Mouse (Mus musculus): ENCODE measurements at regions not wholly inside any gene's neighbourhood (a gene's known extent, or its start where the extent isn't known, plus 50 kb on each side); places are given as distances from the start of the nearest gene placed in this dataset.
"Not testable (repeated sequence)": the region's sequence is repeated elsewhere in the genome, so short reads cannot be mapped to it uniquely, and the experiment has no call there.

DNA sequence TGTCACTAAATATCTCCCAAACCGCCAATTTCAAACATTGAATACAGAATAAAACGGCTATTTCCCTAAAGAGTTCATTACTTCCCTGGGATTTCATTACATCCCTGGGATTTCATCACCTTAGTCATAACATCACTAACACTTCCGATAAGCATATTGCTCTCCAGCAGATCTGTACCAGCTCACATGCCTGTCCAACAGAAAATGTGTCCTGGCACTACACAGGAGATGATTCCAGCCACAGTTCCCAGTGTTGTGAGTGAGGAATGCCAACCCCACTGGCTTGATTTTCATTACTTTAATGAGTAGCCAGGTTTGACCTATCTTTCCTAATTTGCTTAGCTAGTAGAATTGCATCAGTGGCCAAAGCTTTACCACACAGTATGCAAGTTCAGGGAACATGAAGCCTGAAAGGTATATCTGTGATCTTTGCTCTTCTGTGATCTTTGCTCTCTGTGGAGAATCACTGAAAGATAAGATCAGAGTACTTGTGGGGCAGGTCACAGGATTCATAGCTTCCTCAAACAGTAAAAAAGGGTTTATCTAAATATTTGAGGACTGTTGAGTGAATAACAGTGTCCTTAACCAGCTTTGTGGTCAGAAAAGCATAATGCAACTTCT, 1115.5 kb upstream of the 1700009N14Rik start:
- no peak for DNase-seq (ENCODE audit: low read depth, low spot score)

DNA sequence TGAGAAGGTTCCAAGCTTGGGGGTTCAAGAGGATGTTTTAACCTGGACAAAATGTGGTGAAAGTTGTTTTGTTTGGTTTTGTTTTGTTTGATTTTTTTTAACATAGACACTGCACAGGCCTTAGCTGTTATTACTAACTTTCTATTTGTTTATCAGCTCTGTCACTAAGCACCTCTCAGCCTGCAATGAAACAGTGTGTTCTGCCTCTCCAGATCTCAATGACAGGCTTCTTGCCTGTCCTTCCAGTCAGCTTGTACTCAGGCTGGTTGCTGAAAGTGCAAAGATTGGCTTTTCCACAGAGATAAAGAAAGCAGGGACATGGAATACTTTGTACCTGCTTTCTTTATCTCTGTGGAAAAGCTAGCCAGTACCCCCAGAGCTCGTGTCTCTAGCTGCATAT, 1114.9 kb upstream of the 1700009N14Rik start:
- DNase-seq (ENCODE audit: low read depth, low spot score), result no peak

DNA sequence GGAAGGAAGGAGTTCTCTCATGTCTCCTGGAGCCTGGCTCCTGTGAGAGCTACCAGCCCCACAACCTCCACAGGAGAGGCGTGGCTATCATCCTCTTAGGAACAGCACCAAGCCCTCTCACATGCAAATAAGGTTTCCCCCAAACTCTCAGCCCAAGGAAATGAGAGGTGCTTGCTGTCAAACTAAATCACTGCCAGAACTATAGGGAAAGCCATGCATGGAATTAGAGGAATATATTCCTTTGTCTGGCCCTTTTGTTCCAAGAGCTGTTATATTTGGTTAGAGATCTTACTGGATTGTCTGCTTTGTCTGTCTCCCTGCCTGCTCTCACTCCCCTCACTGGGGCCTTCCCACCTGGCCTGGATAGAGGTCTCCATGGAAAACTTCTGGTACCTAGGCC, 1079.0 kb upstream of the 1700009N14Rik start:
- peak; percentile 1 for DNase-seq (ENCODE audit: low read depth, low spot score)

DNA sequence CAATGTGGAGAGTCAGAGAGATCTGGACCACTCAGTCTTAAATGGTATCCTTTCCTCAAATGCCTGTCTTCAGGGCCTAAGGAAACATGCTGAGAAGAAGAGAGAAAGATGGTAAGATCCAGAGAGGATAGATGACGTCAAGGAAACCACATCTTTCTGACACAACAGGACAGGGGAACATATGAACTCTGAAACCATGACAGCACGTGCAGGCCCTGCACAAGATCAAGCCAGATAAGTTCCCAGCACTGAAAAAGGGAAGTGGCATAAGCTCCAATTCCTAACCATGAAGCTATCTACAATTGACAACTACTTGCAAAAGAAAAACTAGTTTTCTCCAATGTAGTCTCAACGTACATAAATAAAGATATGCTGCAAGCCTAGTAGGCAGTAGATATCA, 1068.2 kb upstream of the 1700009N14Rik start:
- DNase-seq (ENCODE audit: low read depth, low spot score), result no peak

DNA sequence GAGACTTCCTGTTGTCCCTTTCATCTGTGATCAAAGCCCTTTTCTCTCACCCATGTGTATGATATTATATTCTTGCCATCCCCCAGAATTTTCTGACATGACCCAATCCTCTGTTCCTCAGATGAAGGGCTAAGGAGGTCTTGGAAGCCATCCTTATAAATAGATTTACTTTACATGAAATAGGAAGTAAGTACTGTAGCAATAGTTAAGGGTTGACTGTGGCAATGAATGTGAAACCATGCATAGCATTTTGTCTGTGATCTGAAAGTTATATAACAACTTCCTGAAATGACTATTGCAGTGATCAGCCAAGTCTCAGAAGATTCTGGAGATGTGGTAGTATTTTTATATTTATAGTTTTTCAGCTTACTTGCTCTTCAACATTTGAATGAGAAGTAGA, 1053.5 kb upstream of the 1700009N14Rik start:
- DNase-seq (ENCODE audit: low read depth, low spot score), result no peak

DNA sequence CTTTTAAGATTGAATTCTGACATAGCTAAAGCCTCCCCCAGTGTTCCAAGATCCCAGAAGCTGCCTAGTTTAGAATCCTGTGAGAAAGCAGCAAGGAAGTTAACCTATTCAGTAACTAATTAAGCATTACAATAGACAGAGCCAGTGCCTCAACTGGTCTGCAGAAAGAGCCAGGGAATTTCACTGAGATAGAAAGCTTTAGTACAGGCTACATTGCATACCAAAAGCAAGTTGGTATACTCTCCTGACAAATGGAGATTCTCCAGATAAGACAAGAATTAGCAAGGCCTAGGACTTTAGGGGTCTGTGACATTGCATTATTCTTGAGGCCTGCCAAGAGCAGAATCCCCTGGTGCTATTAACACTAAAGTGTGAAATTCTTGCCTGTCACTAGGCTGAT, 1014.8 kb upstream of the 1700009N14Rik start:
- DNase-seq (ENCODE audit: low read depth, low spot score), result not testable (repeated sequence)

DNA sequence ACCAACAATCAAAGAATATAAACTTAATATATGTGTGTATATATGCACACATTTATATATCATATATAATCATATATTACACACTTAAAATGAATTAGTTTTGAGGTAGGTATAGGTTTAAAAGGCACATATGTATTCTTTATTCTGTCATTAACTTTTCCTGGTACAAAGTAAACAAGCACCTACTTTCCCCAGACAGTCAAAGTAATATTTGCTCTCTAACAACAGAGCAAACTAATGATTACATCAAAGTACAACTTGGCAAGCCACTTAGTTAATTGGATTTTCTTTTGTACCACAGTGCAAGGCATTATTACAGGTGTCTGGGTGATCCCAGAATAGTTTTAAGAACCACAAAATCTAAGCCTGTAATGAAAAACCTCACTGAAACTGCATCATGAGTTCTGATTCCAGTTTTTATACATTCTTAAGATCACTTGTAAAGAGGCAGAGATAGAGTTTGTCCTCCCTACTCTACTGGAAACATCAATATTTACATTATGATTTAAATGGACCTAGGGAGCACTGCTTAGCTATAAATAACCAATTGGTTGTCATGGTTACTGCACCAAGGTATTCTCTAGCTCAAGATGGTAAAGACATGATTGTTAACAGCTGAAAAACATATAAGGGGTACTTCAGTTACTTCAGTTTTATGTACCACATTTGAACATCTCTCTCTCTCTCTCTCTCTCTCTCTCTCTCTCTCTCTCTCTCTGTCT, 988.5 kb upstream of the 1700009N14Rik start:
- no peak for DNase-seq (ENCODE audit: low read depth, low spot score)

DNA sequence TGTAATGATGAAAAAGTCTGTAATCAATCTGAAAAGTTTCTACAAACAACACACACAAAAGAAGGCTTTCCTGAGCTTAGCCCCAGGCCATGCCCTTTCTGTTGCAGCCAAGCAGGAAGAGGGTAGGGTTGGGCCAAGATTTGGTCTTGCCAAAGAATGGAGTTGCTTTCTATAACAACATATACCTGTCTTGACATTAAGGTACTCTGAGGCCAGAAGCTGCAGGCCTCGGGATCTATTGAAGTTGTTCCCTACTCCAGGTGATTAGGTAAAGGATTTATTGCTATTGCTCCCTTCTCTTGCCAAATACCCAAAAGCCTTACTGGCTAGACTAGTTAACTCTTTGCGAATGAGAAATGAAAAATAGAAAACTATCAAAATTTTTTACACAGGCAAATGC, 951.8 kb upstream of the 1700009N14Rik start:
- DNase-seq (ENCODE audit: low read depth, low spot score), result no peak

DNA sequence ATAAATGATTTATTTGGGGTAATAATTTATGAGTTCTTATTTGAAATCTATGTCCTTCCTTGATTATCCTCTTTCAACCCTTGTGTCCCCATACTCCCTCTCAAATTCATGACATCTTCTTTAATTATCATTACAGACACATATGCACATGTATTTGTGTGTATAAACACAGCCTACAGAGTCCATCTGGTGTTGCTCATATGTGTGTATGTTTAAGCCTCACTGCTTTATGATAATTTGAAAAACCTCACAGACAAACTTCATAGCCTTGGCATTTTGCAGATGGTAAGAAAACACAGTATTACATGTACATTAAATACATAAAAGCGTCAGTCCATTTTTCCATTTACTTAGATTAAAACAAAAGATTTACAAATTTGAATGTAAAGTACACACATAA, 944.2 kb upstream of the 1700009N14Rik start:
- no peak for DNase-seq (ENCODE audit: low read depth, low spot score)

DNA sequence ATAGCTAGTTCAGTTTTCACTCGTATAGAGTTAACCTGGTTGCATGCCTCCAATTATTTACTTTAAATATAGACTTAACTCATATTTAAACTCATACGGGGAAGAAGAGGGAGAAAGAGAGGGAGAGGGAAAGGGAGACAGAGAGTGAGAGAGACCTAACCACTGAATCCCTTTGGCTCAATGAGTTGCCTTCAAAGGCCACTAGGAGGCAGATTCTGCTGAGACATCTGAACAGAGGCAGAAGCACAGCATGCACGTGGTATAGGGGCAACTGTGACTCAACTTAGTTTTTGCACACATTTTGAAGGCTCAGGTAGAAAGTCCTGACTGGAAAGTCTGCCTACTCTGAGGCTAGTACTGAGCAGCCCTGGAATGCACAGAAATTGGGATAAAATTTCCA, 942.9 kb upstream of the 1700009N14Rik start:
- no peak for DNase-seq (ENCODE audit: low read depth, low spot score)

DNA sequence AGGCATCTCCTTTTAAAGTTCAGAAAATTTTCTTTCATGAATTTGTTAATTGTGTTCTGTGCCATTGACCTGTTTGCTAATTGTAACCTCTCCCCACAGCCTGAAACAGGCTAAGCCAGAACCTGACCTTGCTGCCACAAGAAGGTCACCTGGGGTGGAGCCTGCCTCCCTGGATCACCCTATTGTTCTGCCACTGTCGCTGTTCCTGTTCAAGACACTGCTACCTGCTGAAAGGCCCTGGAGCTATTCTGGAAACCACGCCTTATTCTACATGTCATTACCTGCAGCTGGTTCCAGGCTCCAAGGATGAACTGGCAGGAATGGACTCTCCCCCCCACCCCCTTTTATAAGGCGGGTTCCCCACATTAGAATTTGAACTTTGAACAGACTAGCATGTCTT, 931.0 kb upstream of the 1700009N14Rik start:
- no peak for DNase-seq (ENCODE audit: low read depth, low spot score)
